Mouse (Mus musculus) testis, postnatal 14 days (tissue): ENCODE measurements at regions not wholly inside any gene's neighbourhood (a gene's known extent, or its start where the extent isn't known, plus 50 kb on each side); places are given as distances from the start of the nearest gene placed in this dataset.
"Not testable (repeated sequence)": the region's sequence is repeated elsewhere in the genome, so short reads cannot be mapped to it uniquely, and the experiment has no call there.

Experiments used
- DNase-seq: peaks from one replicate; pipeline ENCODE4 v3.0.0; 2021; ENCODE audit warnings: low spot score

DNA sequence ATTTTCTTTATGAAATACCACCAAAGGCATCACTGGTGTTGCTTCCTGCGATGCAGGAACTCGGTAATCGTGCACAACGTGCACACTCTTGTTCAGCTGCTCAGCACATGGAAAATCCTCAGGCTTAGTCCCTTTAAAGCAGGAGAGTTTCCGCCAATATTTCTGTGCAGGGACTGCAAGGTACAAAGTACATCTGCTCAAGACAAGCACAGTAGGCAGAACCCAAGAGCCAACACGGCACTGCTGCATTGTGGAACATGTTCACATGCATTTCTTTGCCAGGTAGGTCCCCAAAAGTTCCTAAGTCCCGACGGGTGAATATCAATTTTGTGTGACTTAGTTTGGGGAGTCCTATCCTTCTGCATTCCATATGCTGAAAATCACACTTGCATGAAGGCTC is 808.0 kb upstream of the Pou3f3 start:
- DNase-seq, result no peak

DNA sequence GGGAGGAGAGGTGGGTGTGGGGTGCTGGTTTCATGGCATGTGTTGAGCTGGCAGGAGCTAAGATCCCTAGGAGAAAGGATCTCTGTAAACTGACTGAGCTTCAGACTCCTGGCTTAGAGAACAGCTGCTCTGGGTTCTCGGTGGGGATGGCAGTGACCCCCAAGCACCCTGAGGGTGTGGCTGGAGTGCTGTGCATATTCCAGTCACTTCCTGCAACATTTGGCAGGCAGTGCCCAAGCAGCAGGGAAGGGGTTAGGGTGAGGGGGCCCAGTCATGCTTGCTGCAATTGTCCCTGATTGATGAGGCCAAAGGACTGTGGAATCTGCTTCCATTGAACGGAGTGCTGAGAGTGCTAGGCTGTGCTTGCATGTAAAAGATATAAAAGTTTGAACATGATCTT is 807.4 kb upstream of the Pou3f3 start:
- DNase-seq, result no peak

DNA sequence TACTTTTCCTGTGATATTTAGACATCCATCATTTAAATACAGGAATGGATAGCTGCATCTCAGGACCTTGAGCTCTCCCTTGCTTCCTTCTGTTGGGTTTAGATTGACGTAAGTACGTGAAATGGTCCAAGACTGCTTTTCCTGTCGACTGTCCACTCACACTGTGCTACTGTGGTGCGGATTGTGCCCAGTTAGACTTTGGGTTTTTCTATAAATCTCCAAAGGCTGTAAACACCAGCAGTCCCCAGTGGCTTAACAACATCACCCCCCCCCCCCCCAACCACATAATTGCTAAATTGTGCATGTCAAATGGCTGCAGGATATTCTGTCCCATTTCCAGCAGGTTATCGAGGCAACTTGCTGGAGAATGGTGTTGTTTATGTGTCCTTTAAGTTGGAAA is 806.6 kb upstream of the Pou3f3 start:
- DNase-seq, result no peak

DNA sequence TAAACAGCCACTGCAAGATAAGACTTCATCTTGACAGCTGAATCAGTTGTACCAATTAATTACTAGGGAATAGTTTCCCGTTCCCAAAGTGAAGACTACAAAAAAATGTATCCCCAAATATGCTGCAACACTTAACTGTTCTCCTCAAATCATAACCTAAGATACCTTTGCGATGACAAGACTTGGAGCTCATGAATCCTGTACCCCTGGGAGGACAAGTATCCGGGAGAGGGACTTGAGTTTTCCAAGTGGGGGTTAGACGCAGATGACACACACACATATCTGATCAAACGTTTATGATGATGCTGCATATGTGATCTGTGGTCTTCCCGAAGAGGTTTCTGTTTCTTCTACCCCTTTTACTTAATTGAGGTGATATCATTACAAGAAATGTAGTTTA is 805.6 kb upstream of the Pou3f3 start:
- no peak for DNase-seq

DNA sequence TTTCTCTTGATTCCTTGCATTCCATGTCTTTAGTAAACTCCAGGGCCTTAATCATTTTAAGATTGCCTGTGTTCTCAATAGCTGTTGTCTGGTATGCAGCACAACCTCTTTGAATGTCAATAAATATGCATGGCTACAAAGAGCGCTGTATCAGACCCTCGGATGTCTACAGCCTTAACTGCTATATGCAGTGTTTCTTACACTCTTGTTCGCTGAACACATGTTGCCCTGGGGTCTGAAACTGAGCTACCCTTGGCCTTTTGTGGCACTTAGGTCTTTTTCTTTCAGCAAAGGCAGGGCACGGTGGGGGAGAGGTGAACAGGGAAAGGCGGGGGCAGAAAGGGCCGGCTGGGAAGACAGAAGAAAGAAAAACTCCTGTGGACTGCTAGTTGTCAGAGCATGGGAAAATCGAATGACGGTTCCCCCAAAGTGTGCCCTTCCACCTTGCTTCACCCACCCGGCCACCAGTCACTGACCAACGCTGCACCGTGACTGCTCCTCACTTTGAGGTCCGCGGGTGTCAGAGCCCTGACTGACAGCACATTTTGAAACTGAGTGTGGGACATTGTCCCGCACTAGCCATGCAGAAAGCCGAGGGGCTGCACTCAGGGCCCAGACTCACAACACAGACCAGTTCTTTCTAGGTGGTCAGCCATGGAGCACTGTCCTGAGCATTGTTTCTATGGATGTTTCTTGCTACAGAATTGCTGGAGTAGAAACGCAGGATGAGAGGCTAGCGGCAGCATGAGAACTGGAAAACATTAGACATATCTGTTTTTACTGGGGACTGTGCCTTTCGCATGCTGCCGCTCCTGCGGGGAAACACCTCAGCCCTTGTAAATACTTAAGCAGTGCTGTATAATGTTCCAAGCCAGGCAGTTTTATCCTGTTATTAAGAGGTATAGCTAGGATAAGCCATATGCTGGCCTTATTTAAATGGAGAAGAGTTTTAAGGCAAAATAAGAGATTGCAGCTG is 804.6 kb upstream of the Pou3f3 start:
- no peak for DNase-seq

DNA sequence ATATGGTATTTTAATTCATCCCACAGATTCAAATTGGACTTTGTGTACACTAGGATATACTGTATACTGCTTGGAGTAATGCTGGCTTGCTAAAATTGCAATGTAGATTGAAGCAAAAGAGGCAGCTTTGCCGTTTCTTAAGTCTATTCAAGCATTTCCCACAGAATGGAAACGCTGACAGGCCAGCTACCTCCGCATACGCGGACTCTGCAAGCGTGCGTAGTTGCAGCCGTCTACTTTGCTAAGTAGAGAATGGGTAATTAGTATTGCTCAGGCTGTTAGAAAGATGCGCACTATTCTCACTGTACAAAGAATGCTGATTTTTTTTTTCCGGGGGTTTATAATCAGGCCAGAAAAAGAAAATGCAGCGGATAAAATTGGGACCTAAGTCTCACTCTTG is 803.8 kb upstream of the Pou3f3 start:
- DNase-seq, result no peak

DNA sequence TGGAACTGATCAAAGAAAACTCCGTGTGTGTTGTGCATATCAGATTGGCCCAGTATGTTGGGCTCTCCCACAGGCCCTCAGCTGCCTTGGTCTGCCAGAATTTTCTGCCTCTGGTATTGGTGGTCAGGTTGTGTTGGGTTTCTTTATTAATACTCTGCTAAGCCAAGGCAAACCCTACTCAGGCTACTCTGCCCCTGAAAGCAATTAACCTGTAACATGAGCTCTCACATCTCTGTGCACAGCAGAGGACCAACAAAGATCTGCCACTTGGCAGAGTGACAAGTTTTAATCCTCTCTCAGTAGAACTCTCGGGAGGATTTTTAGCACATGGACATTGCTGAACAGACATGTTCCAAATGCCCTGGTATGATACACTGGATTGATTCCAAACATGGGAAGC is 803.2 kb upstream of the Pou3f3 start:
- no peak for DNase-seq

DNA sequence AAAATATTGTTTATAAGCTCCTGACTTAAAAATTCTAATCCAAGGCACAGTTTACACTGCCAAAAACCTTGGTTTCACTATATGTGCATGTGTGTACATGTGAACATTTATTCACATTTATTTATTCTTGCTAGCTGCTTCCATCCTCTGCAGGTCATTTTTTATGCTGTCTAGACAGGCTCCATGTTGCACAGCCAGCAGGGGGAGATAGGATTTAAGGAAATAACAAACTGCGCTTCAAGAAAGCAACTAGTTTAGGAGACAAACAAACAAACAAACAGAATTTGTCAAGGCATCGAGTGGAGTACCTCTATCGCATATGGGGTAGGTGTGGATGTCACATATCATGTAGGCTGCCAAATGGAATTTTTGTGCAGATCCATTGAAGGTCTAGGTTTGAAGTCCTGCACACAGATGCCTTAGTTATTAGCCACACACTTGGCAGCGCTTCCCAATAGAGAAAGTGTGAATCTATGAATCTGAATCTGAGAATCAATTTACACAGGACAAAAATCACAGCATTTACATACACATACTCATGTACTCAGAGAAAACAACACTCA is 797.7 kb upstream of the Pou3f3 start:
- DNase-seq, result no peak

DNA sequence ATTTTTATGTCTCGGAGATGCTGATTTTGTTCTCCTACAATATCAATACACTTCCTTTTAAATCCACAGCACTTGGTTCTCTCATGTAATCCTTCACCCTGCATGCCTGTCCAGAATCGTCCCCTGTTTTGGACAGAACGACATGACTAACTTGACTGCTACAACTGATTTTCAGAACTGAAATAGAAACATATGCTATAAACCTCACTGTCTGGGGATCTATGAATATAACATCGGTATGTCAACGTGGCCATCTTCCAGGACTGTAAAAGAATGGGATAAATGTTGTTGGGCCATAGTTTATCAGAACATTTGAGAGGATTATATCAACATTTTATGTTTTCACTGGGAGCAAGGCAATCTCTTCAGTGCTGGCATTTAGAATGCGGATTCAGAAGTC is 795.2 kb upstream of the Pou3f3 start:
- DNase-seq, result no peak

DNA sequence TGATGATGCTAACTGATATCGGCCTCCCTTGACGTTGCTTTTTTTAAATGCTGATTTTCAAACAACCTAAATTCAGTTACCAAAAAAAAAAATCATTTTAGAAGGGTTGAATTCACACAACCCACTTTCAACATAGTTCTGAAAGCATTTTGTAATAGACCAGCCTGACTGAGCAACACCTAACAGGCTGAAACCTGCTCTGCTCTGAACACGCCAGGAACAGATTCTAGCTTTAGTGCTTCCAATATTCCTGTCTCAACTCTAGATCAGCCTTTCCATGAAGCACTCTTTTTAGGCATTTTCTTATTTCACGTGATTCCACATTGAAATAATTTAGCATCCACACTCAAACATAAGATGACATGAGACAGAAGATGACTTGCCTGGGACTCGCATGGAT is 789.6 kb upstream of the Pou3f3 start:
- no peak for DNase-seq

DNA sequence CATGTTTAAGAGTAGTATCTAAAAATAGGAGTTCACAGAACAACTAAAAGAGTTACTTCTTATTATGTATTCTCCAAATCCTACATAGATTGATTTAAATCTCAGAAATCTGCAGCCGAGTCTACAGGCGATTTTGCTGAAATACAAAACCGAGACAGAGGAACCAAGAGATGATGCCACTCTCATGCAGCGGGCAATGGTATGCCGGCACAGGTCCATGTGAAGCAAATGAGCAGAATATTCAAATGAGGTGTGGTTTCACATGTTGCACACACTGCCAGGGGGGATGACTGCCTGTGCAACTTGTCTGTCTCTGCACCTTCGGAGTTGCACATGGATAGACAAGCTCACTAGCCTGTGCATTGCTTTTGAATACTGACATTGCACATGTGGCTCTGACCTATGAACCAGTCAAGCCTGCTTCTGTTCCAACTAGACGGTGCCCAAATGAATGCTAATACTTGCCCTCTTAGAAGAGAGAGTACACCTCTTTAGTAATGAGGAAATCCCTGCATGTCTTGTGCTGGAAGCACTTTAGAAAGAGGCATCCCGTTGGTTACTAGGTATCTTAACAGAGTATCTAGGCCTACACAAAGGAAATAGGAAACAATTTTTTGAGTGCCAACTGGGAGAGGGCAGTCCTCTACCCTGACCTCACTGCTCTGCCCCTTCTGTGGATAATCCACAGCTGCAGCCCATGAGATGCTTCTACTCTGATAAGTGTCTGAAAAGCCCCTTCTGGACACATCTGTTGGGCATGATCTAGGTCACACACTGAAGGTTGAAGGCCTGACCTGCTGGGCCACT is 787.4 kb upstream of the Pou3f3 start:
- no peak for DNase-seq

DNA sequence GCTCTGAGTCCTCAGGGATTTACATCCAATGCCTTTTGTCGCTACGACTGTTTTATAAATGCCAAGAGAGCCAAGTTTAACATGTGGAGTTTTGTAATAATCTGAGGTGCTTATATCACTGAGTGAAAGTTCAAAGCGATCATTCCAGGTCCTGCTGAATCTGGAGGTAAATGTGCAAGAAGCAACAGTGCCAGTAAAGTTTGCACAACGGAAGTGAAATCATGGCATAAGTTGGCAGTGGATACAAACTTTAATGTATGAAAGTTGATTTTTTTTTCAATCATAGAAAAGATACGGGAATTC is 786.8 kb upstream of the Pou3f3 start:
- no peak for DNase-seq

DNA sequence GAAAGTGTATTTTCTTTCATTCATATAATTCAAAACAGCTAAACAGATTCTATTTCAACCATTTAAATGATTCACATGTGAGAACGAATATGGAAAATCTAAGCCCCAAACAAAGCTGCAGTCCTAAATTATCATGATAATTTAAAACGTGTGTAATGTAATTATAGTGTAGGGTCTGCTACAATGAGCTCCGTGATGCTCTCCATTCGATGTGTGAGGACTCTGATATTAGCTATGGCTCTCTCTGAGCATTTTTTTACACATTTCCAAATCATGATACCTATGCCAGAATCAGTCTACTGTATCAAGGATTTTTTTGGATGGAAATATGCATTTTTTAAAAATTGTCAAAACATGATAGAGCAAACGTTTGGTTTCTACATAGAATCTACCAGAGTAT is 785.8 kb upstream of the Pou3f3 start:
- DNase-seq, result no peak

DNA sequence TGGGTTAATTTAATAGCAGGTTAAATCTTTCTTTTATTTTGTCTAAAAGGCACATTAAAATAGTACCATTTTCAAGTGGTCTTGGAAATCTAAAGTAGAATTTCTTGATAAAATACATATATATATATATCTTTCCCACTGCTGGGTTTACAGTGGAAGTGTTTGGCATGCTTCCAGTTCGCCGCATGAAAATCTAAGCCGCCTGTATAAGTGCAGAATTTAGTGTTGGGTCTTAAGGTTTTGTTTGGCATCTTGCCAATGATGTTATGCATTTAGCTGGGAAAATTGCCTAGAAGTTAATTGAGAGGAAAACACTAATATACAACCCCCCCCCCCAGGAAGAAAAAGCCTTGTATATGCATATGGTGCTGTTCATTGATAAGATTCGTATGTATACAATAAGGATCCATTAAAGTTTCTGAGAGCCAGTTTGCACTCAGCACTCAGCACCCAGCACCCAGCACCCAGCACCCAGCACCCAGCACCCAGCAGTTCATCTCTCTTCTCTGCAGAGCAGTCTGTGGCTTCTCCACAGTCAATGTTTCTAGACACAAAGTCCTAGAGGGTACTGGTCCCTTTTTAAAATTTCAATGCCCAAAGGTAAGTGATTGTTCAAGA is 778.7 kb upstream of the Pou3f3 start:
- DNase-seq, result no peak

DNA sequence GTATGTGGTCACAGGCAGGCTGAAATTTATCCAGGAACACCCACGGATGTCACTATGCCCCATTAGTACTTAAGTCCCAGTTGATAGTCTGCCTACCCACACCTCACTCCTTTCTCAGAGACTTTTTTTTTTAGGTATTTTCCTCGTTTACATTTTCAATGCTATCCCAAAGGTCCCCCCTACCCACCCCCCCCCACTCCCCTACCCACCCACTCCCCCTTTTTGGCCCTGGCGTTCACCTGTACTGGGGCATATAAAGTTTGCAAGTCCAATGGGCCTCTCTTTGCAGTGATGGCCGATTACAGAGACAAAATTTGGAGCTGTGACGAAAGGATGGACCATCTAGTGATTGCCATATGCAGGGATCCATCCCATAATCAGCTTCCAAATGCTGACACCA is 777.8 kb upstream of the Pou3f3 start:
- DNase-seq, result not testable (repeated sequence)

DNA sequence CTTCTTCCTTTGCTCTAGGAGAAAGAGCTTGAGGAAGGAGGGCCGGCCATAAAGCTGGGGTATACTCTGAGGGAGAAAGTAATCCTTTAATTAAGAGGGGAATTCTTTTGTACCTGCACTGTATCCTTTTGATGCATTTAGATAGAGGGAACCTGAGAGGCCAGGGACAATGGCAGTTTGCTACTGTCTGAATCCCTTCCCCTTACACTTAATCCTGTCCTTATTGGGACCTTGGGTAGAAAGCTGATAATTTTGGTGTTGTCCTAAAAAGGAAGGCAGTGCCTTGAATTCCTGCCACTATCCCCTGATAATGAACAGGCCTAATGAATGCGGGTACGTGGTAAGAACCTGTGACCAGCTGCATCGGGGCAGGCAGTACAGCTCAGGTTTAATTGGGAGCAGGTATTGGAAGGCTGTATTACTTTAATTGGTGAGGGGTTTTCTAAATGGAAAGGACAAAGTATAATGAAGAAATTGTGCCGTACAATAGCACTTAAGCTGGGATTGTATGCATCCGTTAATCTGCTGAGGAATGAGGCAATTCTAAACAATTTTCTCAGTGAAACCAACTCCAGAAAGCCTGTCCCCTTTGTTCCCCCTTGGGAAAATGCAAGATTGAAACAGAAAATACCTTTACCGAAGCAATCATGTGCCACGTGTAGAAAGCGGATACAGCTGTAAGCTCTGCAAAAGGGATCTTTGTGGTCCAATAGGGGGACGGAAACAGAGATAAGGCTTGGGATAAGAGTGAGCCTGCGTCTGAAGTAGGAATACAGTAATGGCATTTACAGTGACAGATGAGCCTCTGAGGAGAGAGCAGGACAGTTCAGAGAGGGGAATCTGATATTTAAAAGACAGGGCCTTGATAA is 776.9 kb upstream of the Pou3f3 start:
- DNase-seq, result no peak

DNA sequence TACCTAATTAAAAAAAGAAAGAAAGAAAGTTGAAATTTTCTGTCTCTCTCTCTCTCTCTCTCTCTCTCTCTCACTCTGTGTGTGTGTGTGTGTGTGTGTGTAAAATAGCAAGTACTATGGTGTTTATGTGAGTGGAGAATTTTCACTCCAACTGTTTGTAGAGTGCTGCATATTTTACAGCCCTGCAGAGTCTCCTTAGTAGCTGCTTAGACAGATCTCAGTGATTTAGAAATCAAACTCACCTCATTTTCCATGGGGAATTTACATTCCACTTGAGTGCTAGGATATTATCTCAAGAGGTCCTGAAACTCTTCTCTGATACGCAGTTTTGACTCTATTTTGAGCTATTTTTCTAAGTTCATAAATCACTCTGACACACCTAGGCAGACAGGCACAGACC is 761.8 kb upstream of the Pou3f3 start:
- DNase-seq, result no peak

DNA sequence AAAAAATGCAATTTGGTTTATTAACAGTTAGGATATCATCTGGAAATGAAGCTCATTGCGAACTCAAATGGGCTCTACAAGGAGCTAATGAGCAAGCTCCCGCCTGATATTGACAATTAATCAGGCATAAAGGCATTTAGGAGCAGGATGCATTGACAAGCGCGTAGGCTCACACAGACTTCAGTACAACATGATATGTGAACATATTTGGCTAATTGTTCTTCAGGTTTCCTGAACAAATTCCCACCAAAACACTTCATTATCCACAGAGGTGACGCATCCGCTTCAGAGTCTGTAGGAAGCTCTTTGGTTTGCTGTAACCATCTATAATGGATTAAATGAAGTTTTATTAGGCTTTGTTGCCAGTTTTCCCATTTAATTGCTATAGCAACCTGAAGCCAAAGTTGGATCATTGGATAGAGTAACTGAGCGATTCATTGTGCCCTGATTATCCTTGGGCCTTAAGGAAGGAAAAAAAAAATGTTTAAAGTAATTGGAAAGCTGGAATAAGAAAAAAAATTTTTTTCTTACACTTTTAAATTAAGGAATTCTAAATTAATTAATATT is 759.6 kb upstream of the Pou3f3 start:
- DNase-seq, result no peak

DNA sequence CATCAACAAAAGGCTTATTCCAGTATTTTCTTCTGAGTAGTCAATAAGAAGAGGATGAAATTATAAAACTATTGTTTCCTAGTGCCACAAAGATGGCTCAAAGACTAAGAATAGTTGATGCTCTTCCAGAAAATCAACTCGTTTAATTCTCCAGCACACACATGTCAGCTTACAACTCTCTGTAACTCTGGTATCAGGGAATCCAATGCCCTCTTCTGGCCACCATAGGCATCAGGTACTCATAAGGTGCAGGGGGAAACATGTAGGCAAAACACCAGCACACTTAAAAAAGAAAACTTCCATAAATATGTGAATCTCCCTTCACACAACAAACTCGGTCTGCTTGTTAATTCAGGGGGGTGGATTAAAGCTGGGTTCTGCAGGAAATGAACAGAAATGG is 734.6 kb upstream of the Pou3f3 start:
- no peak for DNase-seq

DNA sequence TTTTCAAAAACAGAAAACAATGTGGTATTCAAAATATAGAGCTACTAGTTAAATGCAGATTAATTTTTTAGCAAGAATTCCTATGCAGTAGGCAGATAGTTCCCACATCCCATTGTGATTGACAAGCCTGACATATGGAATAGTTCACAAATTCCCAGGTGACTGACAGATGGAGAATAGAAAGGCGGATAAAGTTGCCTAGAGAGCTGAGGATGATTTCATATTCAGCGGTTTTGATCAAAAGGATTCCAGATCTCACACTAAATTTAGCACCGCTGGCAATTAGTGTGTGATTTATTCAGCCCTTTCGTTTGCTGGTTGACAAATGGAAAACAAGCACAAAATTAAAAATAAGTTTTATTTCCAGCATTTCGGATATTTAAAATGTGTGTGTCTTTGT is 714.0 kb upstream of the Pou3f3 start:
- DNase-seq, result no peak

DNA sequence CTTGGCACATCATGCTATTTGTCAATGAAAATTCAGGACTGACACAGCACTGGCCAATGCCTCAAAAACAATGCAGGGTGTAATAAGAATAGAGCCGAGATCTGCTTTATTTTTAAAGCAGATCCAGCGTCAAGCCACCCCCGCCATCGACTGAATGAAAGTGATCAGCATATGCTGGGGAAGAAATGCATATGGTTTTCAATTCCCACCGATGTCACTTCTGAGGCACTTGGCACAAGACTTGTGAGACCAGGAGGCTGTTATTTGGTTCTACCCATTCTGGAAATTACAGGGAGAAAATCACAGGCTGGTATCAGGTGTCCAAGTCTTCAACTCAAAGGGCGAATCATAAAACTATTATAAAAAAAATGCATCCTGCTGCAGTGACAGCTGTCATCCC is 689.3 kb upstream of the Pou3f3 start:
- no peak for DNase-seq
